Mouse (Mus musculus) C2C12 (cell line): ENCODE data around the gene Commd9.

ENCODE experiments used
- CTCF ChIP-seq: IDR thresholded peaks from one replicate; pipeline ENCODE4 v1.5.1; 2011; ENCODE audit not compliant: control insufficient read depth, insufficient read depth, insufficient read length
- MYOD1 ChIP-seq: IDR thresholded peaks from one replicate; pipeline ENCODE4 v1.6.1; 2011; ENCODE audit warnings: low read depth; ENCODE audit not compliant: control insufficient read depth, insufficient read length

- TF ChIP-seq CTCF, result no peak
- no peak for TF ChIP-seq MYOD1
Measured at GRCm38 (mm10) chr2:101908773-101909172, 22.7 kb downstream of the Commd9 start.
